Mouse (Mus musculus): Measurements from ENCODE around the gene Ticam1. TPM values are rescaled to one million over a fixed set of nuclear protein-coding genes. Genes with fewer than 3 reads are reported as not detected.

The Ticam1 gene
- polyA plus RNA-seq, 1 experiment from 2014 or later = 6.8 TPM

DNA sequence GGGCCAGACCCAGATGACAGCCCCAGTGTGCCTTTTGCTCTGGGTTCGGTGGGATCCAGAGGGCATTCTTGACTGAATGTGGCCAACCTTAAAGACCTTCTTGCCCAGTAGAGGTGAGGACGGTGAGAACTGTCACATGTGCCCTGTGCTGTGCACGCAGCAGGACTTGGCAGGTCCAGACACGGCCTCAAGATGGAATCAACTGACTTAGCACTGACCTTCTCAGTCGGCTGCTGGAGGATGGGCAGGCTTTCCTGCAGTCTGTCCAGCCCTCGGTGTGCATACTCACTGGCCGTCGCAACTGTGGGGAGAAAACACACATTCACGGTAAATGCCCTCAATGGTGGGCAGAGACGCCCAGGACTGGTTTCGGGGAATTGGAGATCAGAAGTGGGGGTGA lies 9.4 kb upstream of the Ticam1 start:
- Histone ChIP-seq H3K27ac (no peak overlapping the region), H3K27me3 (ENCODE audit: insufficient read depth, poor library complexity, severe bottlenecking) (no peaks in the 10 kb centered on the region), H3K36me3 (peaks cover 56% of the 10 kb centered on the region), H3K4me1 (peaks cover 39% of the 10 kb centered on the region), H3K9me3 (no peaks in the 10 kb centered on the region), H3K4me3 (no peak overlapping the region)
- WGBS = 89% methylated on average over 11 of the region's 11 CpGs
- DNase-seq (ENCODE audit: low spot score) = no peak

DNA sequence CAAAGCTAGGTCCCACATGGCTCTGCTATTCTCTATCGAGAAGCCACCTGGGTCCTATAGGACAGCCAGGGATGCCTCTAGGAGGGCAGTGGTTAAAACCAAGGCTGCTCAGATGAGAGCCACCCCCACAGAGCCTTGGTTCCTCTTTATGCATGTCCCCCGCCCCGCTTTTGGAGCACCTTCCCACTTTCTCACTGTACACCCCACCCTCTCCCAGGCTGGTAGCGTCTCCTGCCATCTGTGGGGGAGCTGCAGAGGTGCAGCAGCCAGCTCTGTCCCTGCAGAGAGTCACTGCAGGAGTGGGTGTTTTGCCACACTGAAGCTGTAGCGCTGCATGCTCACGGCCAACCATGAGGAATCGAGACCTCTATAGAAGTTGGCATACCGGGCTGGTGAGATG lies 6.7 kb upstream of the Ticam1 start:
- H3K27me3 ChIP-seq (ENCODE audit: insufficient read depth, poor library complexity, severe bottlenecking) = no peaks in the 10 kb centered on the region
- H3K4me3 ChIP-seq = no peak overlapping the region
- no peak for DNase-seq (ENCODE audit: low spot score)
- no peaks in the 10 kb centered on the region for H3K9me3 ChIP-seq
- H3K36me3 ChIP-seq = peaks cover 77% of the 10 kb centered on the region
- H3K27ac ChIP-seq = no peak overlapping the region
- 90% methylated on average over 8 of the region's 8 CpGs for WGBS
- H3K4me1 ChIP-seq = peaks cover 21% of the 10 kb centered on the region

DNA sequence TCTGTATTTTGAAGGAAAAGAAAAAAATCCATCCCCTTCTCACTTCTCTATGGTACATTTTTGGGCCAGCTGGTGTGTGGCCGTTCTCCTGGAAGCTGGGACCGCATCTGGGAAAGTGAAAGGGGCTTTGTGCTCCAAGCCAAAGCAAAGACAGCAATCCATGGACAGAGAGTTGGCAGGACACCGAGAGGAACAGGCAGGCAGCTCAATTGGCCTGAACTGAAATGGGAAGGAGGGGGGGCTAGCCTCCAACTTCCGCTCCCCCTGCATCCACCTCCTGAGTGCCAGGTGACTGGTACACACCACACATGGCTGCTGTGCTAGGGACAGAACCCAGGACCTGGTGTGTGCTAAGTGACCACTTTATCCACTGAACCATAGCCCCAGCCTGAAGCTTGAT lies 6.2 kb upstream of the Ticam1 start:
- DNase-seq (ENCODE audit: low spot score) = no peak
- Histone ChIP-seq H3K27ac (no peak overlapping the region), H3K4me1 (peaks cover 20% of the 10 kb centered on the region), H3K36me3 (peaks cover 79% of the 10 kb centered on the region), H3K27me3 (ENCODE audit: insufficient read depth, poor library complexity, severe bottlenecking) (no peaks in the 10 kb centered on the region), H3K9me3 (no peaks in the 10 kb centered on the region), H3K4me3 (no peak overlapping the region)
- WGBS = 87% methylated on average over 4 of the region's 4 CpGs

DNA sequence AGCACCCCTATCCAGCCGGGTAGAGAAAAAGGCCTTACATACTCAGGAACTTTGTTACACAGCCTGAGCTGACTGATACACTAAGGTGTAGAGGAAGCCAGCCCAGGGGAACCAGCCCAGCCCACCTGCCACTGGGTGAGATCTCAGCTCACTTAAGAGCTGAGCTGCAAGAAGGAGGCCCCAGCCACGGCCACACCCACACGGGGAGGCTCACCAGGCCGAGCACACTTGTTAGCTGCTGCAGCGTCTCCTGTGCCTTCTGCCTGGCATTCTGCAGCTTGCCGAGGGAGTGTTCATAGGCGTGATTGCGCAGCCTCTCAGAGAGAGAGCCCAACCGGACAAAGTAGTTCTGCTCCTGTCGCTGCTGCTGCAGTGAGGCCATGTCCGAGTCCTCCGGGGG lies 4.6 kb upstream of the Ticam1 start:
- Histone ChIP-seq H3K27me3 (ENCODE audit: insufficient read depth, poor library complexity, severe bottlenecking) (no peaks in the 10 kb centered on the region), H3K4me1 (peaks cover 24% of the 10 kb centered on the region; the same call in 1 of the 2 replicates), H3K27ac (no peak overlapping the region), H3K4me3 (no peak overlapping the region), H3K36me3 (peaks cover 72% of the 10 kb centered on the region), H3K9me3 (no peaks in the 10 kb centered on the region)
- WGBS = 88% methylated on average over 12 of the region's 12 CpGs
- DNase-seq (ENCODE audit: low spot score) = no peak

DNA sequence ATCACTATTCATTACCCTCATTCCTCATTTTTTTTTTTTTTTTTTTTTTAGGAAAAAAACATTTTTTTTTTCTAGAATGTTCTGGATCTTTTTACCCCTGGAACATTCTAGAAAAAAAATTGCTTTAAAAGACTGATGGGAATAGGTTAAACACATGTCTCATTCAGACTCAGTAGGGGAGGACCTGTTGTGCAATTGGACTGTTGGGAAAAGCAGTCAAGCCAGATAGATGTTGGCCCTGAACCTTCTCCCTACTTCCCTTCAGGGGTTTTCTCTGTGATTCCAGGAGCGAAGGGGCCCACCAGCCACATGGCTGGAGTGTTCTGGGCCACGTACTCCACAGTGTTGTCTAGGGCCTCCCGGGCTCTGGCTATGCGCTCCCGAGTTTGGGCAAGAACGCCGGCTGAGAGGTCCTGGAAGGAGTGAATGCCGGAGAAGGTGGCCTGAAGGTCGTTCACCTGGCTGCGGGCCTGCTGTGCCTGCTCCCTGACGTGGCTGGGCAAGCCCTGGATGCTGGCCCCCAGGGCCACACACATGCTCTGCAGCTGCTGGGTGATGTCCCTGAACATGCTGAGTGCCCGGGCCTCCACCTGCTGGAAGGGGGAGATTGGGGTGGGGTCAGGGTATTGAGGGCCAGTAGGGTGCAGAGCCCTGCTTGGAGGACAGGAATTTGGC lies 3.0 kb upstream of the Ticam1 start:
- WGBS = 89% methylated on average over 12 of the region's 12 CpGs
- no peaks in the 10 kb centered on the region for H3K27me3 ChIP-seq (ENCODE audit: insufficient read depth, poor library complexity, severe bottlenecking)
- H3K4me1 ChIP-seq = peaks cover 30% of the 10 kb centered on the region; the same call in 1 of the 2 replicates
- H3K27ac ChIP-seq = peak overlapping the region; percentile 56; the same call in 1 of the 2 replicates
- DNase-seq (ENCODE audit: low spot score) = no peak
- peaks cover 56% of the 10 kb centered on the region for H3K36me3 ChIP-seq
- H3K4me3 ChIP-seq = no peak overlapping the region
- no peaks in the 10 kb centered on the region for H3K9me3 ChIP-seq

DNA sequence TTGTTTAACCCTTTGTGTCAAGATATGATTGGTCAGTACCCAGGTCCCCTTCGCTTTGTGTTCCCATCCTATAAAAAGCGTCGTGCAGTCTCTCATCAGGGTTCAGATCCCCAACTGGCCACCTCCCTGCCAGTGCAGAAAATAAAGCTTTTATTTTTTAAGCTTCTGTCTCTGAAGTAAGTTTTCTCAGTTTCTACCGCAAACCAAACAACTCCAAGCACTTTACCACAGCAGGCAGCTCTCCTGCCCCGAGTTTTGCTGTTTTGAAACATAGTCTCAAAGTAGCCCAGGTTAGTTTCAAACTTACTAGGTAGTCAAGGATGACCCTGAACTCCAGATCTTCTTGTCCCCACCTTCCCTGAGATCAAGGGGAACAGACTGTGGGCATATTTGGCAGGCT lies 1.8 kb upstream of the Ticam1 start:
- H3K36me3 ChIP-seq = peaks cover 57% of the 10 kb centered on the region
- no peak overlapping the region for H3K27ac ChIP-seq
- no peaks in the 10 kb centered on the region for H3K9me3 ChIP-seq
- WGBS = 87% methylated on average over 5 of the region's 5 CpGs
- peaks cover 42% of the 10 kb centered on the region for H3K4me1 ChIP-seq
- no peaks in the 10 kb centered on the region for H3K27me3 ChIP-seq (ENCODE audit: insufficient read depth, poor library complexity, severe bottlenecking)
- no peak overlapping the region for H3K4me3 ChIP-seq
- no peak for DNase-seq (ENCODE audit: low spot score)

DNA sequence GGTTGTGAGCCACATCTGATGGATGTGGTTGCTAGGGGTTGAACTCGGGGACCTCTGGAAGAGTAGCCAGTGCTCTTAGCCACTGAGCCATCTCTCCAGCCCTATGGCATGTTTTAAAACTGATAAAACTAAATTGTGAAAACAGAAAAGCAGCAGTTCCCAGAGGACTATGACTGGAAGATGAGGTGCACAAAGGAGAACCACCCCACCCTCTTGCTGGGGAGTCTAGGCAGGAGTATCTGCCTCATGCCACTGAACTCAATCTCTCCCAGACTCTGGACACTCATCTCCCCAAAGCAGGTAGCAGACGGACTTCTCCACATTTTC lies 944 bp upstream of the Ticam1 start:
- no peak for DNase-seq (ENCODE audit: low spot score)
- 33% methylated on average over 2 of the region's 2 CpGs for WGBS
- H3K36me3 ChIP-seq = peaks cover 57% of the 10 kb centered on the region

DNA sequence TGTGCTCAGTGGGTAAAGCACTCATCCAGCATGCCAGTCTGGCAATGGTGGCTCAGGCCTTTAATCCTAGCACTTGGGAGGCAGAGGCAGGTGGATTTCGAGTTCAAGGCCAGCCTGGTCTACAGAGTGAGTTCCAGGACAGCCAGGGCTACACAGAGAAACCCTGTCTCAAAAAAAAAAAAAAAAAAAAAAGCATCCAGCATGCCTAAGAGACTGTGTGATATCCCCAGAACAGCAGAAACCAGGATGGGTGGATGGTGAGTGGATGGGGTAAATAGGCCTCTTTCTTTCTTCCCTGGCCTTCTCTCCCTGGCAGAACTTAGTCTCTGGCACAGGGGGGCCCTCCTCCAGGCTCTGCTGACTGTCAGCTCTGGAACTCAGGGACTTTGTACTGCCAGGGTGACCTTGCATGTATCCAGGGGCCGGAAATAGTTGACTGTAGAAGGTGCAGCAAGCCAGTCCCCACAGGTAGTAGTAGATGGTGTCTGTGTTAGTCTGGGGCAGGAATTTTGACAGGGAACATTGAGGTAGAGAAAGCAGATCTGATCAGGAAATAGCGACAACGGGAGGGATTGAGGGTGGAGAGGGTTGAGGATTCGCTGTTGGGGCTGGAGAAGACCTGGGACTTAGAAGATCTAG lies 625 bp downstream of the Ticam1 start:
- H3K27me3 ChIP-seq (ENCODE audit: insufficient read depth, poor library complexity, severe bottlenecking) = no peaks in the 10 kb centered on the region
- peak overlapping the region; percentile 89 for H3K27ac ChIP-seq
- peaks cover 58% of the 10 kb centered on the region for H3K36me3 ChIP-seq
- peaks cover 55% of the 10 kb centered on the region for H3K4me1 ChIP-seq
- 14% methylated on average over 5 of the region's 5 CpGs for WGBS
- no peak for DNase-seq (ENCODE audit: low spot score)
- H3K4me3 ChIP-seq = peak overlapping the region; percentile 67
- H3K9me3 ChIP-seq = no peaks in the 10 kb centered on the region

More for the DNA sequence above, 944 bp upstream of the Ticam1 start:
- peak overlapping the region; percentile 67 for H3K4me3 ChIP-seq
- H3K27ac ChIP-seq = peak overlapping the region; percentile 89
- peaks cover 46% of the 10 kb centered on the region for H3K4me1 ChIP-seq
- no peaks in the 10 kb centered on the region for H3K9me3 ChIP-seq
- H3K27me3 ChIP-seq (ENCODE audit: insufficient read depth, poor library complexity, severe bottlenecking) = no peaks in the 10 kb centered on the region

DNA sequence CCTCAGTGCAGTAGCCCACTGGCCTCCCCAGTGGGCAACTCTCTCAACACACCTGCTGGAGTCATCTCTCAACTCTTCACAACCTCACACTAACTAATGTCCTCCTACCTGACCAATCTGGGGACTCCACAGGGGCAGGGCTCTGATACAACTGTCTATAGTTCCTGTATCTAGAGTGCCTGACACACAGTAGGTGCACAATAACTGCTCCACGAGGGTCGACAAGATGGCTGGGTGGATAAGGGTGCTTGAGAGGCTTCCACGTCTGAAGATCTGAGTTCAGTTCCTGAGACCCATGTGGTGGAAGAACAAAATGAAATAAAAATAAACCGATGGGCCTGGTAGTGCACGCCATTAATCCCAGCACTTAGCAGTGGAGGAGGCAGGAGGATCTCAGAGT lies 2.6 kb downstream of the Ticam1 start:
- Histone ChIP-seq H3K36me3 (peaks cover 57% of the 10 kb centered on the region), H3K4me1 (peaks cover 59% of the 10 kb centered on the region), H3K27me3 (ENCODE audit: insufficient read depth, poor library complexity, severe bottlenecking) (no peaks in the 10 kb centered on the region), H3K9me3 (no peaks in the 10 kb centered on the region), H3K4me3 (no peak overlapping the region), H3K27ac (no peak overlapping the region)
- no peak for DNase-seq (ENCODE audit: low spot score)
- WGBS = 86% methylated on average over 5 of the region's 5 CpGs

DNA sequence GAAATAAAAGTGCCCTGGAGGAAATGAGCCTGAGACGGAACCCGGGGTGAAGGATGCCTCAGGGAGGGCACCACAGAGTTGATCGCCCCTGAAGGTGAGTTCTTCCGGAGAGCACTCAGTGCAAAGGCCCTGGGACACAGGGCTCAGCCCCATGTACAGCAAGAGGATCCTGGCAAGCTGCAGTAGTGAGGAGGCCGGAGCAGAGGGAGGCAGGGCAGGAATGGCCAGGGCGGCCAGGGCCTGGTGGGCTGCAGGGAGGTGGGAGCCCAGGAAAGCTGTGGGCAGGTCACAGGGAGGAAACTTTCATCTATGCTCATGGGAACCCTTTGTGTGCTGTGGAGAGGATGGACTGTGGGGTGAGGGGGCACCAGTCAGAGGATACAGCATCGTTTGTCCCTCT lies 3.1 kb downstream of the Ticam1 start:
- peaks cover 52% of the 10 kb centered on the region for H3K36me3 ChIP-seq
- no peaks in the 10 kb centered on the region for H3K27me3 ChIP-seq (ENCODE audit: insufficient read depth, poor library complexity, severe bottlenecking)
- H3K9me3 ChIP-seq = no peaks in the 10 kb centered on the region
- DNase-seq (ENCODE audit: low spot score) = no peak
- 79% methylated on average over 7 of the region's 7 CpGs for WGBS
- peaks cover 57% of the 10 kb centered on the region for H3K4me1 ChIP-seq
- no peak overlapping the region for H3K27ac ChIP-seq
- H3K4me3 ChIP-seq = no peak overlapping the region

DNA sequence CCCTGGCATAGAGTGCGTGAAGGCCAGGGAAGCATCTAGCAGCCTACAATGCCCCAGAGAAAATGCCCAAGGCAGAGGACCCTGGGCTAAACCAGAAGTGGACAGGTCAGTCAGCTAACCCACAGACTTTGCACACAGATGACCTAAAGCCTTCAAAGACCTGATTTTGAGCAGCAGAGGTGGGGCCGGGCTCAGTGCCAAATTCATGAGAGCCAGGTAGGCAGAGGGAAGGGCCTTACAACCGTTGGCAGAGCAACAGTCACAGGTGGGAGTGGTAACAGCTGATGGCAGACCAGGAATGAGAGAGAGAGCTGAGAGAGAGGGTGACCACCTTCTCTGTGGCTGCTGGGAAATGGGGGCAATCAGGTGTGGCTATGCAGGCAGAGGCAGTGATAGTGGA lies 3.9 kb downstream of the Ticam1 start:
- 74% methylated on average over 3 of the region's 3 CpGs for WGBS
- H3K27me3 ChIP-seq (ENCODE audit: insufficient read depth, poor library complexity, severe bottlenecking) = no peaks in the 10 kb centered on the region
- H3K36me3 ChIP-seq = peaks cover 49% of the 10 kb centered on the region
- no peak overlapping the region for H3K27ac ChIP-seq
- H3K4me3 ChIP-seq = no peak overlapping the region
- H3K9me3 ChIP-seq = no peaks in the 10 kb centered on the region
- H3K4me1 ChIP-seq = peaks cover 50% of the 10 kb centered on the region
- DNase-seq (ENCODE audit: low spot score) = no peak

DNA sequence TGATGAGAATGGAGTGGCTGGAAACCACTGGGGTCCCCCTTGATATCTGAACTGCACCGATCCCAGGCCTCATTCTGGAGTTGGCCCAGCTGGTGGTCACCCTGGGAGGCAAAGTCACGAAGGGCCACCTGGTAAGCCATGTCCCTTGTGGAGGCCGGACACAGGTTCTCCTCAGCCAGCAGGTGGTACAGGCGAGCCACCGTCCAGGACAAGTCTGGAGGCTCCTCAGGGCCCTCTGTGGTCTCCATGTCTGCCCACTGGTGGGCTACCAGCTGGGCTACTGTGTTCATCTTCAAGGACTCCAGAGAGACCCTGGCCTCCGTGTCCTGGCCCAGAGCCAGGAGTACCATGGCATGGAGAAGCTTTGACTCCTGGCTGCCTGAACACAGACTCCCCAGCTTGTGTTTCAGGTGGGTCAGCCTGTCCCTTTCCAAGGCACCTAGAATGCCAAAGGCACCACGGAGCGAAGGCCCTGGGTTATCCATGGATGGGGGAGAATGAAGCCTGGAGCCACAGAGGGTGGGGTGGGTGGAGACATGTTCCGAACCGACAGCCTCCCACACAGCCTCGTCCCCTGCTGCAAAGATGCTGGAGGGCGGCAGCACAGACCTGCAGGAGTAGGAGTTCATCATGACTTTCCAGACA lies 4.9 kb downstream of the Ticam1 start:
- no peak for DNase-seq (ENCODE audit: low spot score)
- Histone ChIP-seq H3K27me3 (ENCODE audit: insufficient read depth, poor library complexity, severe bottlenecking) (no peaks in the 10 kb centered on the region), H3K36me3 (peaks cover 49% of the 10 kb centered on the region), H3K4me1 (peaks cover 41% of the 10 kb centered on the region), H3K9me3 (no peaks in the 10 kb centered on the region), H3K27ac (no peak overlapping the region), H3K4me3 (no peak overlapping the region)
- 90% methylated on average over 12 of the region's 12 CpGs for WGBS

DNA sequence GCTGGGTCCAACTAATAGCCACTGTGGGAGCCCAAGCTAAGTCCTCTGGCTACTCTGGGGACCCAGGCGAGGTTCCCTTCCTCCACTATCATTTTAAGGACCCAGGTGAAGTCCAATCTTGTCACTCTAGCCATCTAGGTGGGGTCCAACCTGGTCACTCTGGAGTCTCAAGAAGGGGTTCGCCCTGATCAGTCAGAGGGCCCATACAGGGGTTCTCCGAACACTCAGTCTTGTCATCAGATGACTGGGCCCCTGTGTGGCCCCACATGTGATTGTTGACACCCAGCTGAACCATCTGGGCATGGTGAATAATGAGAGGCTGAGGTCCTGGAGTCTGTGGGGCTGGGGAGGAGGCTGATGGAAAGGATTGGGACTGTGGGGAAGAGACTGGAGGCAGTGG lies 6.8 kb downstream of the Ticam1 start:
- WGBS = 73% methylated on average over 3 of the region's 3 CpGs
- peaks cover 38% of the 10 kb centered on the region for H3K4me1 ChIP-seq
- no peak for DNase-seq (ENCODE audit: low spot score)
- H3K4me3 ChIP-seq = peak overlapping the region; percentile 55
- peak overlapping the region; percentile 88 for H3K27ac ChIP-seq
- peaks cover 54% of the 10 kb centered on the region for H3K36me3 ChIP-seq
- H3K27me3 ChIP-seq (ENCODE audit: insufficient read depth, poor library complexity, severe bottlenecking) = no peaks in the 10 kb centered on the region
- H3K9me3 ChIP-seq = no peaks in the 10 kb centered on the region

Data from heart, embryonic 10.5 days (tissue).